Mouse (Mus musculus) neural tube, embryonic 15.5 days (tissue): ENCODE data around the gene Slc41a3. TPM values are rescaled to one million over a fixed set of nuclear protein-coding genes. Genes with fewer than 3 reads are reported as not detected.
"Not testable (repeated sequence)": the region's sequence is repeated elsewhere in the genome, so short reads cannot be mapped to it uniquely, and the experiment has no call there.

Source experiments
- ATAC-seq: fragments of 200-750 bp; cut with Nextera tagmentation; 2 replicates; pipeline ENCODE4 v1.8.0; 2017; ENCODE audit warnings: mild to moderate bottlenecking, moderate TSS enrichment, moderate library complexity; ENCODE audit not compliant: low FRiP score
- H3K27ac ChIP-seq: fragments of 300-500 bp; sonication (generic); replicated peaks from 2 replicates; pipeline ENCODE4 v1.5.1; 2015; ENCODE audit warnings: mild to moderate bottlenecking, inconsistent platforms
- H3K27me3 ChIP-seq: fragments of 300-500 bp; sonication (generic); replicated peaks from 2 replicates; pipeline ENCODE4 v1.6.1; 2015; ENCODE audit warnings: inconsistent platforms
- H3K36me3 ChIP-seq: fragments of 300-500 bp; sonication (generic); 2 replicates; pipeline ENCODE4 v1.6.1; 2015; ENCODE audit warnings: inconsistent platforms
- H3K4me1 ChIP-seq: fragments of 300-500 bp; sonication (generic); 2 replicates; pipeline ENCODE4 v1.6.1; 2015; ENCODE audit warnings: inconsistent platforms
- H3K4me2 ChIP-seq: fragments of 300-500 bp; sonication (generic); 2 replicates; pipeline ENCODE4 v1.6.1; 2015; ENCODE audit warnings: inconsistent platforms, mild to moderate bottlenecking, moderate library complexity
- H3K4me3 ChIP-seq: fragments of 300-500 bp; sonication (generic); replicated peaks from 2 replicates; pipeline ENCODE4 v1.5.1; 2015; ENCODE audit warnings: mild to moderate bottlenecking, inconsistent platforms
- H3K9ac ChIP-seq: fragments of 300-500 bp; sonication (generic); replicated peaks from 2 replicates; pipeline ENCODE4 v1.6.1; 2015; ENCODE audit warnings: mild to moderate bottlenecking, inconsistent platforms
- H3K9me3 ChIP-seq: fragments of 300-500 bp; sonication (generic); replicated peaks from 2 replicates; pipeline ENCODE4 v1.6.1; 2016; ENCODE audit warnings: inconsistent platforms
- WGBS: fragments of 180-500 bp; shearing (Covaris S2); methylation state at CpG from one replicate; pipeline ENCODE4 v1.1.7; 2015; ENCODE audit warnings: mixed read lengths; 5-methylcytosine and 5-hydroxymethylcytosine counted together
- polyA plus RNA-seq: library from polyadenylated mRNA; unstranded; fragments of >200 nt; fragmentation: Nextera tagmentation; extraction: Ambion mirVana; gene quantifications from 2 replicates; pipeline ENCODE4 v1.2.1, GENCODE M21; 2015

Slc41a3 gene
- polyA plus RNA-seq, 1 experiment from 2014 or later, result 8.2 TPM

GRCm38 (mm10) chr6:90627556-90627955 lies 23.0 kb downstream of the Slc41a3 start:
- no peak overlapping the region for H3K9ac ChIP-seq
- H3K4me1 ChIP-seq, result no peaks in the 10 kb centered on the region
- no peak overlapping the region for H3K4me2 ChIP-seq
- no peak overlapping the region for H3K4me3 ChIP-seq
- WGBS, result 89% methylated on average over 4 of the region's 4 CpGs
- H3K9me3 ChIP-seq, result no peaks in the 10 kb centered on the region
- no peaks in the 10 kb centered on the region for H3K27me3 ChIP-seq
- H3K27ac ChIP-seq, result no peak overlapping the region
- no peak for ATAC-seq
- no peaks in the 10 kb centered on the region for H3K36me3 ChIP-seq

- Histone ChIP-seq H3K4me2 (no peak overlapping the region), H3K27me3 (no peaks in the 10 kb centered on the region), H3K4me3 (no peak overlapping the region), H3K9ac (no peak overlapping the region), H3K36me3 (no peaks in the 10 kb centered on the region), H3K27ac (no peak overlapping the region), H3K4me1 (no peaks in the 10 kb centered on the region), H3K9me3 (no peaks in the 10 kb centered on the region)
- no peak for ATAC-seq
- WGBS, result 94% methylated on average over 6 of the region's 6 CpGs
Observed at GRCm38 (mm10) chr6:90629506-90629905, 25.0 kb downstream of the Slc41a3 start.

- Histone ChIP-seq H3K4me1 (no peaks in the 10 kb centered on the region), H3K27ac (no peak overlapping the region), H3K36me3 (no peaks in the 10 kb centered on the region), H3K27me3 (no peaks in the 10 kb centered on the region), H3K4me2 (no peak overlapping the region), H3K9me3 (no peaks in the 10 kb centered on the region), H3K4me3 (no peak overlapping the region), H3K9ac (no peak overlapping the region)
- 94% methylated on average over 7 of the region's 7 CpGs for WGBS
- ATAC-seq, result no peak
Observed at GRCm38 (mm10) chr6:90630427-90630826, 25.9 kb downstream of the Slc41a3 start.

GRCm38 (mm10) chr6:90632526-90632925 lies 28.0 kb downstream of the Slc41a3 start:
- not testable (repeated sequence) for H3K9me3 ChIP-seq, H3K4me2 ChIP-seq, H3K9ac ChIP-seq, H3K4me1 ChIP-seq, H3K27ac ChIP-seq, H3K4me3 ChIP-seq, H3K27me3 ChIP-seq, H3K36me3 ChIP-seq, ATAC-seq
- WGBS, result 74% methylated on average over 3 of the region's 3 CpGs

- Histone ChIP-seq H3K4me1 (no peaks in the 10 kb centered on the region), H3K36me3 (no peaks in the 10 kb centered on the region; the same call in 1 of the 2 replicates), H3K4me3 (no peak overlapping the region), H3K27ac (no peak overlapping the region), H3K9ac (no peak overlapping the region), H3K4me2 (no peak overlapping the region), H3K9me3 (no peaks in the 10 kb centered on the region), H3K27me3 (no peaks in the 10 kb centered on the region)
- whole genome bisulfite sequencing, result 47% methylated on average over 4 of the region's 4 CpGs
- ATAC-seq, result no peak
Observed at GRCm38 (mm10) chr6:90635081-90635480, 30.6 kb downstream of the Slc41a3 start.

GRCm38 (mm10) chr6:90635611-90636010 lies 31.1 kb downstream of the Slc41a3 start:
- no peaks in the 10 kb centered on the region for H3K9me3 ChIP-seq
- H3K27ac ChIP-seq, result no peak overlapping the region
- no peaks in the 10 kb centered on the region; the same call in 1 of the 2 replicates for H3K36me3 ChIP-seq
- ATAC-seq, result no peak
- H3K4me1 ChIP-seq, result no peaks in the 10 kb centered on the region
- no peak overlapping the region for H3K9ac ChIP-seq
- WGBS, result 71% methylated on average over 3 of the region's 3 CpGs
- H3K27me3 ChIP-seq, result no peaks in the 10 kb centered on the region
- no peak overlapping the region for H3K4me3 ChIP-seq
- H3K4me2 ChIP-seq, result no peak overlapping the region

GRCm38 (mm10) chr6:90643057-90643456 lies 38.5 kb downstream of the Slc41a3 start:
- 85% methylated on average over 3 of the region's 3 CpGs for WGBS
- Histone ChIP-seq H3K4me2 (no peak overlapping the region), H3K27me3 (no peaks in the 10 kb centered on the region), H3K9ac (no peak overlapping the region), H3K36me3 (no peaks in the 10 kb centered on the region), H3K27ac (no peak overlapping the region), H3K9me3 (no peaks in the 10 kb centered on the region), H3K4me3 (no peak overlapping the region), H3K4me1 (0 out of 2 replicates have a peak, but pooled peaks cover 5% of the 10 kb centered on the region)
- ATAC-seq, result no peak

GRCm38 (mm10) chr6:90644965-90645364 lies 40.4 kb downstream of the Slc41a3 start:
- no peaks in the 10 kb centered on the region for H3K27me3 ChIP-seq
- 68% methylated on average over 4 of the region's 4 CpGs for WGBS
- no peaks in the 10 kb centered on the region for H3K9me3 ChIP-seq
- ATAC-seq, result no peak
- H3K27ac ChIP-seq, result no peak overlapping the region
- no peak overlapping the region for H3K4me2 ChIP-seq
- no peak overlapping the region for H3K4me3 ChIP-seq
- no peaks in the 10 kb centered on the region for H3K36me3 ChIP-seq
- H3K4me1 ChIP-seq, result 0 out of 2 replicates have a peak, but pooled peaks cover 5% of the 10 kb centered on the region
- no peak overlapping the region for H3K9ac ChIP-seq

GRCm38 (mm10) chr6:90648391-90648790 lies 43.9 kb downstream of the Slc41a3 start:
- Histone ChIP-seq H3K4me1 (0 out of 2 replicates have a peak, but pooled peaks cover 5% of the 10 kb centered on the region), H3K9me3 (no peaks in the 10 kb centered on the region), H3K27ac (no peak overlapping the region), H3K36me3 (no peaks in the 10 kb centered on the region), H3K4me2 (no peak overlapping the region), H3K4me3 (no peak overlapping the region), H3K27me3 (no peaks in the 10 kb centered on the region), H3K9ac (no peak overlapping the region)
- no peak for ATAC-seq
- WGBS, result 97% methylated on average over 6 of the region's 6 CpGs

GRCm38 (mm10) chr6:90649279-90649678 lies 44.8 kb downstream of the Slc41a3 start:
- no peak overlapping the region for H3K27ac ChIP-seq
- no peaks in the 10 kb centered on the region for H3K27me3 ChIP-seq
- H3K36me3 ChIP-seq, result no peaks in the 10 kb centered on the region
- 0 out of 2 replicates have a peak, but pooled peaks cover 5% of the 10 kb centered on the region for H3K4me1 ChIP-seq
- no peaks in the 10 kb centered on the region for H3K9me3 ChIP-seq
- no peak overlapping the region for H3K9ac ChIP-seq
- no peak overlapping the region for H3K4me2 ChIP-seq
- WGBS, result 77% methylated on average over 4 of the region's 4 CpGs
- no peak overlapping the region for H3K4me3 ChIP-seq
- ATAC-seq, result no peak

- Histone ChIP-seq H3K4me2 (no peak overlapping the region), H3K9me3 (no peaks in the 10 kb centered on the region), H3K27ac (no peak overlapping the region), H3K27me3 (no peaks in the 10 kb centered on the region), H3K9ac (no peak overlapping the region), H3K4me1 (no peaks in the 10 kb centered on the region), H3K36me3 (no peaks in the 10 kb centered on the region), H3K4me3 (no peak overlapping the region)
- WGBS, result 37% methylated on average over 1 of the region's 1 CpGs
- no peak for ATAC-seq
Observed at GRCm38 (mm10) chr6:90650634-90651033, 46.1 kb downstream of the Slc41a3 start.

GRCm38 (mm10) chr6:90653736-90654135 lies 49.2 kb downstream of the Slc41a3 start:
- H3K4me1 ChIP-seq, result no peaks in the 10 kb centered on the region
- H3K4me3 ChIP-seq, result no peak overlapping the region
- no peak overlapping the region for H3K27ac ChIP-seq
- no peaks in the 10 kb centered on the region for H3K9me3 ChIP-seq
- no peak overlapping the region for H3K4me2 ChIP-seq
- H3K27me3 ChIP-seq, result no peaks in the 10 kb centered on the region
- no peak for ATAC-seq
- no peaks in the 10 kb centered on the region for H3K36me3 ChIP-seq
- H3K9ac ChIP-seq, result no peak overlapping the region
- 76% methylated on average over 2 of the region's 2 CpGs for WGBS

GRCm38 (mm10) chr6:90656344-90656850 lies 51.9 kb downstream of the Slc41a3 start:
- 77% methylated on average over 2 of the region's 2 CpGs for WGBS
- not testable (repeated sequence) for H3K9ac ChIP-seq, H3K27ac ChIP-seq, H3K27me3 ChIP-seq, ATAC-seq, H3K36me3 ChIP-seq, H3K4me1 ChIP-seq, H3K4me2 ChIP-seq, H3K4me3 ChIP-seq, H3K9me3 ChIP-seq
